Mouse (Mus musculus) heart, adult 2 months (tissue): ENCODE results near the gene Cct8. TPM values are rescaled to one million over a fixed set of nuclear protein-coding genes. Genes with fewer than 3 reads are reported as not detected.

ENCODE experiments used
- DNase-seq, 2 experiments: peaks; one replicate each; pipeline ENCODE4 v3.0.0; 2021
- H3K27ac ChIP-seq: fragments of 200-600 bp; 2 replicates; pipeline ENCODE4 v1.8.1; 2022
- H3K27me3 ChIP-seq: fragments of 200-500 bp; 2 replicates; pipeline ENCODE4 v1.6.1; 2012; ENCODE audit warnings: mild to moderate bottlenecking, low read length, inconsistent platforms, mixed read lengths; ENCODE audit not compliant: control insufficient read depth, insufficient read depth
- H3K36me3 ChIP-seq: fragments of 200-500 bp; 2 replicates; pipeline ENCODE4 v1.6.1; 2012; ENCODE audit warnings: low read length, inconsistent platforms; ENCODE audit not compliant: control insufficient read depth, insufficient read depth
- H3K4me1 ChIP-seq: fragments of 200-500 bp; 2 replicates; pipeline ENCODE4 v1.6.1; 2011; ENCODE audit warnings: low read length; ENCODE audit not compliant: control insufficient read depth, insufficient read depth
- H3K4me3 ChIP-seq: fragments of 200-600 bp; 2 replicates; pipeline ENCODE4 v1.8.1; 2022
- H3K79me2 ChIP-seq: fragments of 200-500 bp; replicated peaks from 2 replicates; pipeline ENCODE4 v1.6.1; 2012; ENCODE audit warnings: mild to moderate bottlenecking, inconsistent platforms, low read length, moderate library complexity, mixed read lengths; ENCODE audit not compliant: control insufficient read depth, insufficient read depth
- H3K9ac ChIP-seq: fragments of 200-500 bp; 2 replicates; pipeline ENCODE4 v1.6.1; 2012; ENCODE audit warnings: low read depth, mild to moderate bottlenecking, control low read depth, inconsistent platforms, low read length, mixed read lengths
- CTCF ChIP-seq: fragments of 200-600 bp; IDR thresholded peaks from 2 replicates; pipeline ENCODE4 v1.8.1; 2022; ENCODE audit warnings: antibody characterized with exemption, mild to moderate bottlenecking, moderate library complexity
- EP300 ChIP-seq: fragments of 200-500 bp; IDR thresholded peaks from 2 replicates; pipeline ENCODE4 v1.6.1; 2011; ENCODE audit warnings: low read depth, low read length, control low read depth; ENCODE audit not compliant: insufficient read depth
- POLR2A ChIP-seq: fragments of 200-500 bp; IDR thresholded peaks from 2 replicates; pipeline ENCODE4 v1.6.1; 2011; ENCODE audit warnings: mild to moderate bottlenecking, low read depth, low read length, control low read depth; ENCODE audit not compliant: insufficient read depth
- whole genome bisulfite sequencing: fragments of 180-500 bp; shearing (Covaris S2); methylation state at CpG from one replicate; pipeline ENCODE4 v1.1.7; 2018; 5-methylcytosine and 5-hydroxymethylcytosine counted together
- intact Hi-C: fragments of 180-260 bp; cut with DNase I; formaldehyde crosslinking; loops from one replicate; pipeline ENCODE4 v1.15.1; 2025
- long read RNA-seq: library from polyadenylated mRNA; stranded (forward); transcript quantifications from one replicate; pipeline ENCODE4 v2.0.0, GENCODE M21; 2021
- polyA plus RNA-seq: library from polyadenylated mRNA; depleted of rRNA; stranded (reverse); fragments of >200 nt; gene quantifications from 2 replicates; pipeline ENCODE4 v1.2.3, GENCODE M21; 2012; rRNA removed
- total RNA-seq, 2 experiments: library from RNA; stranded (reverse); gene quantifications; 2 replicates each; pipeline ENCODE4 v1.2.3; 2021

The Cct8 gene
- total RNA-seq (100 to 1,000 TPM; 149 to 164 TPM), polyA plus RNA-seq (32.0 and 94.8 TPM in 2 replicates)
- long read RNA-seq, transcript Cct8-201 (15 exons, 2,394 nt): major isoform, 171 of 190 reads
- long read RNA-seq, partial matches to known transcripts: 8 of 190 reads
- long read RNA-seq, other reads (novel, unspliced or antisense): 11 of 190 reads

DNA sequence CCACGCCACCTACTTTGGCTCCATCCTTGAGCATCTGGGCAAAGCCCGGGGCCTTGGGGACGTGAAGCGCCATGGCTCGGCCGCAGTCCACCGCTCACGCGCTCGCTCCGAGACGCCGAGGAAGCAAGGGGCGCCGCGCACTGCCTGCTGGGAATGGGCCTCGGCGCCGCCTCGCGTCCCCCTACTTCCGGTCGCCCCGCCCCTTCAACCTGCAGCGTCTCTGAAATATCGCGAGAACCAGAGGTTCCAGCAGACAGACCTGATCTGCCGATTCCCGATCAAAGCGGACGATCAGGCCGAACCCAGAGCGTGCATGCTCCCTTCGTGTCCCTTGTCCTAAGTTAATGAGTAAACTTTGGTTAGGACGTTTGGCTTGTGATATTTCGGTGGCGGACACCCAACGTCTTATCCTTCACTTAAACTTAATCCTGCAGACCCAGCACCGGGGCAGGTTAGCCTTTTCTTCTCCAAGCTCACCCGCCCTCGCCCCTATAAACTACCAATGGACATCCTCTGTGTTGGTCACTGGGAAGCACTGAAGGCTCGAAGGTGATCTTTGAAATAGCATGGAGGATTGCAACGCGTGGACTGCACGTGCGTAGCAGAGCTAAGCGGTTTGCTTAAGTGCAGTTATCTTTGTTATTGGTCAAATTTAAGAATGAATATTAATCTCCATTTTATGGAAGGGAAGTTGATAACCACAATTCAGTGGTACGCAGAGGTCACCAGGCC, at the start of gene Cct8:
Cct8 (minus strand) TSS at position 158 of the 732 bp plus-strand sequence.
- peaks cover 5% of the 10 kb centered on the region for H3K36me3 ChIP-seq
- H3K27ac ChIP-seq: peak within 1 kb of the TSS; percentile 80
- intact Hi-C loops: loop anchor here (1.0 to 5.0 kb wide), 3 partner anchors 41 to 201 kb away; partner anchors contain the start of genes Bach1 and Ltn1
- H3K4me1 ChIP-seq: peaks cover 4% of the 10 kb centered on the region
- no peaks in the 10 kb centered on the region for H3K27me3 ChIP-seq
- peak; percentile 96 to 98 for DNase-seq
- no peaks in the 10 kb centered on the region; the same call in 1 of the 2 replicates for H3K79me2 ChIP-seq
- H3K9ac ChIP-seq: peak within 1 kb of the TSS; percentile 81
- 1% methylated on average over 48 of the region's 48 CpGs for WGBS
- 0 out of 2 replicates have a peak, but pooled peaks have one; percentile 71 for TF ChIP-seq EP300
- peak; percentile 87 for TF ChIP-seq POLR2A
- TF ChIP-seq CTCF: no peak
- H3K4me3 ChIP-seq: peak within 1 kb of the TSS; percentile 93

GRCm38 (mm10) chr16:87528755-87529154, 33.1 kb upstream of the Cct8 start:
- 55% methylated on average over 10 of the region's 10 CpGs for WGBS
- no peak overlapping the region for H3K9ac ChIP-seq
- no peak for DNase-seq
- H3K4me3 ChIP-seq: no peak overlapping the region
- TF ChIP-seq EP300: no peak
- TF ChIP-seq POLR2A: no peak
- TF ChIP-seq CTCF: no peak
- no peaks in the 10 kb centered on the region for H3K4me1 ChIP-seq
- H3K79me2 ChIP-seq: no peaks in the 10 kb centered on the region
- no peaks in the 10 kb centered on the region for H3K27me3 ChIP-seq
- H3K27ac ChIP-seq: no peak overlapping the region
- intact Hi-C loops: no loop called here
- no peaks in the 10 kb centered on the region for H3K36me3 ChIP-seq

GRCm38 (mm10) chr16:87527553-87528249, 32.0 kb upstream of the Cct8 start:
- no peaks in the 10 kb centered on the region for H3K36me3 ChIP-seq
- intact Hi-C loops: no loop called here
- no peak for DNase-seq
- no peaks in the 10 kb centered on the region for H3K27me3 ChIP-seq
- no peak overlapping the region for H3K9ac ChIP-seq
- TF ChIP-seq POLR2A (no peak), CTCF (no peak), EP300 (no peak)
- no peaks in the 10 kb centered on the region for H3K79me2 ChIP-seq
- WGBS: 76% methylated on average over 8 of the region's 8 CpGs
- no peaks in the 10 kb centered on the region for H3K4me1 ChIP-seq
- no peak overlapping the region for H3K4me3 ChIP-seq
- no peak overlapping the region for H3K27ac ChIP-seq

- intact Hi-C loops: no loop called here
- no peaks in the 10 kb centered on the region for H3K4me1 ChIP-seq
- no peak for TF ChIP-seq EP300
- H3K9ac ChIP-seq: no peak overlapping the region
- H3K36me3 ChIP-seq: no peaks in the 10 kb centered on the region
- H3K79me2 ChIP-seq: no peaks in the 10 kb centered on the region
- 83% methylated on average over 5 of the region's 5 CpGs for whole genome bisulfite sequencing
- DNase-seq: no peak
- no peak overlapping the region for H3K27ac ChIP-seq
- H3K27me3 ChIP-seq: no peaks in the 10 kb centered on the region
- no peak overlapping the region for H3K4me3 ChIP-seq
Observed at GRCm38 (mm10) chr16:87524228-87524627, 28.6 kb upstream of the Cct8 start.

- no peak overlapping the region for H3K4me3 ChIP-seq
- intact Hi-C loops: loop anchor here (5.0 kb wide), 1 partner anchor 35 kb away; no protein-coding TSS in a partner anchor
- no peak for DNase-seq
- no peaks in the 10 kb centered on the region for H3K4me1 ChIP-seq
- no peak overlapping the region for H3K27ac ChIP-seq
- H3K36me3 ChIP-seq: no peaks in the 10 kb centered on the region
- H3K79me2 ChIP-seq: no peaks in the 10 kb centered on the region
- WGBS: 80% methylated on average over 14 of the region's 14 CpGs
- no peaks in the 10 kb centered on the region for H3K27me3 ChIP-seq
- H3K9ac ChIP-seq: no peak overlapping the region
- TF ChIP-seq POLR2A (no peak), CTCF (no peak), EP300 (no peak)
Observed at GRCm38 (mm10) chr16:87512331-87512730, 16.7 kb upstream of the Cct8 start.
